Mouse (Mus musculus) ES-Bruce4 (cell line): ENCODE results near the gene Immp2l.

ENCODE experiments used
- CTCF ChIP-seq: IDR thresholded peaks from one replicate; pipeline ENCODE4 v1.8.1; 2011; ENCODE audit warnings: low read depth, low read length
- EP300 ChIP-seq: IDR thresholded peaks from 2 replicates; pipeline ENCODE4 v1.6.1; 2011; ENCODE audit warnings: low read depth, low read length; ENCODE audit not compliant: insufficient read depth
- POLR2A ChIP-seq: IDR thresholded peaks from one replicate; pipeline ENCODE4 v1.8.1; 2011; ENCODE audit warnings: low read length; ENCODE audit not compliant: insufficient read depth

DNA sequence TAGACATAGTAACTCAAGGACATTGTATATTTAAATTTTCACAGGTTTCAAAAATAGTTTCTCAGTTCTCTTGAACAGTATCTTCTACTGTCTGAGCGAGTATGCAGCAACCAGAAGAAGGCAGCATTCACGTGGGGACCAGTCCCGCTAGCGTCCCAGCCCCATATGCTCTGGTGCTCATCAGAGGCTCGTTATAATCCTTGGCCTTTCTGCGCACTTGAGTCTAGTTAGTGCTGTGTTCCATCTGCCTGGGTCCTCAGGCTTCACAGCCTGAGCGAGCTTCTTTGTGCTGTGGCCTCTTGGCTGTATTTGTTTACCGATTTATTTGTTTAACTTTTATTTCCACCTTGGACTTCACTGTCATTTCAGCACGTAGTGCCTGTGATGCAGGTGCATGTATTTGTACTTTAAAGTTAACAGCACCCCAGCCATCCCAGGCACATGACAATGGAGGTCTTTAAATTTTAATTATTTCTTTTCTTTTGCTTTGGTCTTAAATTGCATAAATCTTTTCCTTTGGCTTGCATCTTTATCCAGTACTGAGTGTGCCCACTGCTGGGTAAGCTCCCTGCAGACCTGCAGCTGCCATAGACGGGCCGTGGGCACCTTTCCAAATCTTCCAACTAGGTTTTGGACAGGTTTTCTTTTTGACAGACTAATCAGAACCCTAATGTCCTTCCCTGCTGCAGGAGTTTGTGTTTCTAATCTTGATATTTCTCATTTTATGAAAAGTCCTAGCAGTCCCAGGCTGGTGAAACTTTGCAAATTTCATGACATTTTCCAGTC lies 30.3 kb downstream of the Immp2l start:
- TF ChIP-seq CTCF (no peak), POLR2A (no peak), EP300 (no peak)
